Mouse (Mus musculus): ENCODE measurements around the gene Pkig. TPM values are rescaled to one million over a fixed set of nuclear protein-coding genes. Genes with fewer than 3 reads are reported as not detected.
A peak's percentile ranks its signal among the peaks of the same experiment; 100 is the strongest.

Gene Pkig
- total and polyA plus RNA-seq, 2 experiments from 2014 or later, result 70.8 to 141 TPM

GRCm38 (mm10) chr2:163675662-163676061, 17.5 kb downstream of the Pkig start:
- whole genome bisulfite sequencing, result 70% methylated on average over 6 of the region's 6 CpGs
- no peak overlapping the region for H3K4me3 ChIP-seq (ENCODE audit: low read length)
- no peak for DNase-seq (ENCODE audit: low spot score)

GRCm38 (mm10) chr2:163676321-163676720, 18.1 kb downstream of the Pkig start:
- H3K4me3 ChIP-seq (ENCODE audit: low read length), result no peak overlapping the region
- DNase-seq (ENCODE audit: low spot score) (no peak), ATAC-seq (no peak)
- no peaks in the 10 kb centered on the region for H3K9me3 ChIP-seq (ENCODE audit: low read length)
- WGBS, result 91% methylated on average over 4 of the region's 4 CpGs
- no peaks in the 10 kb centered on the region for H3K27me3 ChIP-seq (ENCODE audit: insufficient read depth, low read length)
- H3K4me2 ChIP-seq (ENCODE audit: low read depth, low read length), result no peak overlapping the region
- H3K4me1 ChIP-seq (ENCODE audit: insufficient read depth, low read length), result peaks cover 13% of the 10 kb centered on the region
- H3K36me3 ChIP-seq (ENCODE audit: insufficient read depth, low read length), result no peaks in the 10 kb centered on the region
- no peak for TF ChIP-seq CTCF (IDR thresholded peaks at IDR 0.05; ENCODE audit: low read depth)
- 0 out of 2 replicates have a peak overlapping the region, but pooled peaks have one; percentile 4 for H3K27ac ChIP-seq
- H3K9ac ChIP-seq (replicated peaks; ENCODE audit: low read length), result no peak overlapping the region

More at GRCm38 (mm10) chr2:163675662-163676061, 17.5 kb downstream of the Pkig start:
- 0 out of 2 replicates have a peak overlapping the region, but pooled peaks have one; percentile 3 for H3K9ac ChIP-seq (replicated peaks; ENCODE audit: low read length)
- H3K4me2 ChIP-seq (ENCODE audit: low read depth, low read length), result no peak overlapping the region
- no peaks in the 10 kb centered on the region for H3K36me3 ChIP-seq (ENCODE audit: insufficient read depth, low read length)
- no peaks in the 10 kb centered on the region for H3K27me3 ChIP-seq (ENCODE audit: insufficient read depth, low read length)
- no peak for TF ChIP-seq CTCF (IDR thresholded peaks at IDR 0.05; ENCODE audit: low read depth)
- 0 out of 2 replicates have a peak overlapping the region, but pooled peaks have one; percentile 4 for H3K27ac ChIP-seq
- no peak for ATAC-seq
- H3K9me3 ChIP-seq (ENCODE audit: low read length), result no peaks in the 10 kb centered on the region
- peaks cover 13% of the 10 kb centered on the region for H3K4me1 ChIP-seq (ENCODE audit: insufficient read depth, low read length)

GRCm38 (mm10) chr2:163676745-163677144, 18.6 kb downstream of the Pkig start:
- TF ChIP-seq CTCF (IDR thresholded peaks at IDR 0.05; ENCODE audit: low read depth), result no peak
- no peaks in the 10 kb centered on the region for H3K9me3 ChIP-seq (ENCODE audit: low read length)
- no peak overlapping the region for H3K4me2 ChIP-seq (ENCODE audit: low read depth, low read length)
- H3K9ac ChIP-seq (replicated peaks; ENCODE audit: low read length), result no peak overlapping the region
- DNase-seq (ENCODE audit: low spot score) (no peak), ATAC-seq (no peak)
- 95% methylated on average over 3 of the region's 3 CpGs for WGBS
- H3K36me3 ChIP-seq (ENCODE audit: insufficient read depth, low read length), result no peaks in the 10 kb centered on the region
- H3K27me3 ChIP-seq (ENCODE audit: insufficient read depth, low read length), result no peaks in the 10 kb centered on the region
- H3K27ac ChIP-seq, result 0 out of 2 replicates have a peak overlapping the region, but pooled peaks have one; percentile 4
- no peak overlapping the region for H3K4me3 ChIP-seq (ENCODE audit: low read length)
- peaks cover 13% of the 10 kb centered on the region for H3K4me1 ChIP-seq (ENCODE audit: insufficient read depth, low read length)

GRCm38 (mm10) chr2:163682344-163682743, 24.2 kb downstream of the Pkig start:
- 94% methylated on average over 2 of the region's 2 CpGs for WGBS
- H3K9ac ChIP-seq (replicated peaks; ENCODE audit: low read length), result no peak overlapping the region
- no peak for DNase-seq (ENCODE audit: low spot score)

GRCm38 (mm10) chr2:163685287-163685686, 27.1 kb downstream of the Pkig start:
- H3K4me3 ChIP-seq (ENCODE audit: low read length), result no peak overlapping the region
- H3K36me3 ChIP-seq (ENCODE audit: insufficient read depth, low read length), result no peaks in the 10 kb centered on the region
- ATAC-seq, result no peak
- TF ChIP-seq CTCF (IDR thresholded peaks at IDR 0.05; ENCODE audit: low read depth), result no peak
- 54% methylated on average over 4 of the region's 4 CpGs for WGBS
- no peak overlapping the region for H3K9ac ChIP-seq (replicated peaks; ENCODE audit: low read length)
- H3K9me3 ChIP-seq (ENCODE audit: low read length), result no peaks in the 10 kb centered on the region
- H3K4me1 ChIP-seq (ENCODE audit: insufficient read depth, low read length), result 0 out of 2 replicates have a peak, but pooled peaks cover 5% of the 10 kb centered on the region
- peak overlapping the region; percentile 34; the same call in 1 of the 2 replicates for H3K27ac ChIP-seq
- no peaks in the 10 kb centered on the region for H3K27me3 ChIP-seq (ENCODE audit: insufficient read depth, low read length)
- DNase-seq (ENCODE audit: low spot score), result no peak
- H3K4me2 ChIP-seq (ENCODE audit: low read depth, low read length), result no peak overlapping the region

More at GRCm38 (mm10) chr2:163682344-163682743, 24.2 kb downstream of the Pkig start:
- no peak overlapping the region for H3K4me2 ChIP-seq (ENCODE audit: low read depth, low read length)
- H3K27ac ChIP-seq, result no peak overlapping the region
- 0 out of 2 replicates have a peak, but pooled peaks cover 3% of the 10 kb centered on the region for H3K4me1 ChIP-seq (ENCODE audit: insufficient read depth, low read length)
- no peak for TF ChIP-seq CTCF (IDR thresholded peaks at IDR 0.05; ENCODE audit: low read depth)
- no peak overlapping the region for H3K4me3 ChIP-seq (ENCODE audit: low read length)
- H3K36me3 ChIP-seq (ENCODE audit: insufficient read depth, low read length), result no peaks in the 10 kb centered on the region
- H3K27me3 ChIP-seq (ENCODE audit: insufficient read depth, low read length), result no peaks in the 10 kb centered on the region
- ATAC-seq, result no peak
- no peaks in the 10 kb centered on the region for H3K9me3 ChIP-seq (ENCODE audit: low read length)

DNA sequence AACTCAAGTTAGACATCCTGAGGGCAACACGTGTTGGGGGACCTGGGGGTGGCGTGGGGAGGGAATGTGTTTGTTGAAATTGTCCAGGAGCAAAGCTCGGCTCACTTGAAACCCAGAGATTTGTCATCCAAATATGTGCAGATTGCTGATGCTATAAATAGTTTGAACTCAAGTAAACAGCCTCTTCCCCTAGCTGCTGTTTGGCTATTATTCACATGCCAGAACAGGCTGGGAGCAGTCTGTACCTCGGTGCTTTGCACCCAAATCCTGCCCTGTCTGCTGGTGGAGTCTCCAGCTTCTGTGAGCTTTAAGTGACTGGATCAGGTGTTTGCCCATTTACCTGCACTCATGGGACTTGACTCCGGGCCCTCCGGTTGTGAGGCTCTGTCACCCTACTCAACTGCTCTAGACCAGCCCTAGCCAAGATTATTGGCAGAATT, 27.6 kb downstream of the Pkig start:
- Histone ChIP-seq H3K4me2 (ENCODE audit: low read depth, low read length) (no peak overlapping the region), H3K9ac (replicated peaks; ENCODE audit: low read length) (no peak overlapping the region), H3K4me1 (ENCODE audit: insufficient read depth, low read length) (0 out of 2 replicates have a peak, but pooled peaks cover 6% of the 10 kb centered on the region), H3K9me3 (ENCODE audit: low read length) (no peaks in the 10 kb centered on the region), H3K4me3 (ENCODE audit: low read length) (no peak overlapping the region), H3K27me3 (ENCODE audit: insufficient read depth, low read length) (no peaks in the 10 kb centered on the region), H3K36me3 (ENCODE audit: insufficient read depth, low read length) (no peaks in the 10 kb centered on the region), H3K27ac (peak overlapping the region; percentile 66; the same call in 1 of the 2 replicates)
- 58% methylated on average over 6 of the region's 6 CpGs for WGBS
- ATAC-seq (no peak), DNase-seq (ENCODE audit: low spot score) (no peak)
- TF ChIP-seq CTCF (IDR thresholded peaks at IDR 0.05; ENCODE audit: low read depth), result no peak

DNA sequence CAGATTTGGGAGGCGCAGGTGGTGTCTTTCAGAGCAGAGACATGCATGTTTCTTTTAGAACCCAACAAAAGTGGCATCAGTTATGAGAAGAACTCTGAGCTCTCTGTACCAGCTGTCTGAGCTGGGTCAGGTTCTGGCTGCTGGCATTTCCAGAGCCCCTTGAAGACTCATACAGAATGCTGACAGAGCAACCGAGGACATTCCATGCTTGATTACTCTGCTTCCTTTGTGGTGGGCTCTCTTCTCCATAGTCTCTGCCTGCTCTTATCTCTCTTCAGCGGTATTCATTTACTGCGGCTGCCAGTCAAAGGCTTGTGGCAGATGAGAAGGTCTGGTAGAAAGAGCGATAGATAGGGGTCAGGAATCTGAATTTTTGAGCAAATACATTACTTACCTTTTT, 28.0 kb downstream of the Pkig start:
- DNase-seq (ENCODE audit: low spot score), result no peak
- Histone ChIP-seq H3K27me3 (ENCODE audit: insufficient read depth, low read length) (no peaks in the 10 kb centered on the region), H3K9ac (replicated peaks; ENCODE audit: low read length) (no peak overlapping the region), H3K4me2 (ENCODE audit: low read depth, low read length) (no peak overlapping the region), H3K4me3 (ENCODE audit: low read length) (no peak overlapping the region), H3K9me3 (ENCODE audit: low read length) (no peaks in the 10 kb centered on the region), H3K36me3 (ENCODE audit: insufficient read depth, low read length) (no peaks in the 10 kb centered on the region), H3K4me1 (ENCODE audit: insufficient read depth, low read length) (0 out of 2 replicates have a peak, but pooled peaks cover 6% of the 10 kb centered on the region), H3K27ac (peak overlapping the region; percentile 66; the same call in 1 of the 2 replicates)
- ATAC-seq, result no peak
- whole genome bisulfite sequencing, result 80% methylated on average over 5 of the region's 5 CpGs
- TF ChIP-seq CTCF (IDR thresholded peaks at IDR 0.05; ENCODE audit: low read depth), result no peak
